Mouse (Mus musculus): ENCODE measurements around the gene Atp1a2. TPM values are rescaled to one million over a fixed set of nuclear protein-coding genes. Genes with fewer than 3 reads are reported as not detected.

Gene Atp1a2
- total and polyA plus RNA-seq, 3 experiments: 0.07 to 0.23 (median 0.13) TPM

DNA sequence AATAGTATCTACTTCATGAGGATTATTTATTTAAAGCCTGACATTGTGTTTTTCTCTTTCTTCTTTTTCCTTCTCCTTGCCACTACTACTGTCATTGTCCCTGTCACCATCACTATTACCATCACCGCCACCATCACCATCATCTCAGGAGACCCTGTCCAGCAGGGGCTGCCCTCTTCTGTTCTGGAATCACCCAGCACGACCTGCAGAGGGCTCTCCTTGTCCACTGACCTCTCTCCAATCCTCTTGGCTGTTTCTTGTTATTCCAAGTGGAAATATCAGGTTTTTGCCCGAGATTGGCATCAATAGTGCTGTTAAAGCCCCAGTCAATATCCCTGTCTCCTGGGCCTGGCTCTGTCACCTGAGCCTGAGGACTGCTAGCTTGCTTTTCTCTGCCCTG lies 35.6 kb upstream of the Atp1a2 start:
- Histone ChIP-seq H3K27ac (ENCODE audit: insufficient read depth, low read depth) (no peak overlapping the region), H3K79me2 (replicated peaks; ENCODE audit: control insufficient read depth, extremely low read depth, insufficient read depth, poor library complexity, severe bottlenecking) (no peaks in the 10 kb centered on the region), H3K9ac (ENCODE audit: insufficient read depth, low read depth) (no peak overlapping the region), H3K9me3 (replicated peaks; ENCODE audit: low read length) (no peaks in the 10 kb centered on the region), H3K4me3 (replicated peaks in 1 of 3; ENCODE audit: low read depth in 2 of 3, low read length in 2 of 3, poor library complexity in 1 of 3) (no peak overlapping the region), H3K36me3 (replicated peaks in 1 of 2; ENCODE audit: control insufficient read depth in 1 of 2, insufficient read depth in 1 of 2, low read length in 1 of 2) (no peaks in the 10 kb centered on the region), H3K4me1 (ENCODE audit: control insufficient read depth in 1 of 2, insufficient read depth in 2 of 2) (peaks cover 0 to 10% of the 10 kb centered on the region in 2 experiments; a peak in 3 of 4 replicates), H3K27me3 (replicated peaks) (peaks cover 57% of the 10 kb centered on the region), H3K4me2 (ENCODE audit: insufficient read depth, low read depth, poor library complexity, severe bottlenecking) (no peak overlapping the region)
- TF ChIP-seq RCOR1 (conservative IDR thresholded peaks at IDR 0.05; ENCODE audit: low read depth, low read length): no peak
- TF ChIP-seq SMC3 (IDR thresholded peaks at IDR 0.05; ENCODE audit: low read depth, low read length): peak; percentile 28; the same call in 1 of the 2 replicates
- peak; percentile 25 for TF ChIP-seq RAD21 (IDR thresholded peaks at IDR 0.05; ENCODE audit: low read depth, low read length)
- TF ChIP-seq EP300 (IDR thresholded peaks at IDR 0.05; ENCODE audit: low read length): no peak
- no peak for TF ChIP-seq MEF2A (IDR thresholded peaks at IDR 0.05; ENCODE audit: borderline replicate concordance, low read depth, low read length)
- peak in 1 of 2 experiments; percentile 58; a peak in 2 of 4 replicates for TF ChIP-seq CTCF (conservative IDR thresholded peaks at IDR 0.05 in 1 of 2, IDR thresholded peaks at IDR 0.05 in 1 of 2; ENCODE audit: low read depth in 2 of 2, low read length in 2 of 2)
- in situ Hi-C loops (cut with MboI; ENCODE audit: low pct_ligation_motif_present, low pct_unique_long_range_greater_than_20kb, low sequenced_read_pairs) (no loop called here), dilution Hi-C loops (cut with MboI; ENCODE audit: extremely low pct_ligation_motif_present, extremely low pct_unique_long_range_greater_than_20kb, low sequenced_read_pairs) (no loop called here)
- no peak for DNase-seq (ENCODE audit: extremely low read depth)

DNA sequence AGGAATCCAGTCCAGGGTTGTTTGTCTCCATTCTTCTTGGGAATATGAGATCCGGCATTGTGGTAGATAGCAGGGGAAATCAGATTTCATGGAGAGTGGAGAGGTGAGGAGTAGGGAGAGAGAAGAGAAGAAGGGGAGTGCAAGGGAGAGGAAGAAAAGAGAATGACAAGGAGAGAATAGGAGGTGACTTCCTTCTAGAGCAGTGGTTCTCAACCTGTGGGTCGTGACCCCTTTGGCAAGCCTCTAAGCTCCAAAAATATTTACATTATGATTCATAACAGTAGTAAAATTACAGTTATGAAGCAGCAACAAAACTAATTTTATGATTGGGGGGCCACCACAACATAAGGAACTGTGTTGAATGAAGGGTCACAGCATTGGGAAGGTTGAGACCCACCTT lies 35.1 kb upstream of the Atp1a2 start:
- Histone ChIP-seq H3K4me1 (ENCODE audit: control insufficient read depth in 1 of 2, insufficient read depth in 2 of 2) (peaks cover 0 to 10% of the 10 kb centered on the region in 2 experiments; a peak in 3 of 4 replicates), H3K4me2 (ENCODE audit: insufficient read depth, low read depth, poor library complexity, severe bottlenecking) (no peak overlapping the region), H3K9ac (ENCODE audit: insufficient read depth, low read depth) (no peak overlapping the region), H3K27ac (ENCODE audit: insufficient read depth, low read depth) (no peak overlapping the region), H3K9me3 (replicated peaks; ENCODE audit: low read length) (no peaks in the 10 kb centered on the region), H3K27me3 (replicated peaks) (peaks cover 54% of the 10 kb centered on the region), H3K79me2 (replicated peaks; ENCODE audit: control insufficient read depth, extremely low read depth, insufficient read depth, poor library complexity, severe bottlenecking) (no peaks in the 10 kb centered on the region), H3K4me3 (replicated peaks in 1 of 3; ENCODE audit: low read depth in 2 of 3, low read length in 2 of 3, poor library complexity in 1 of 3) (no peak overlapping the region), H3K36me3 (replicated peaks in 1 of 2; ENCODE audit: control insufficient read depth in 1 of 2, insufficient read depth in 1 of 2, low read length in 1 of 2) (no peaks in the 10 kb centered on the region)
- dilution Hi-C loops (cut with MboI; ENCODE audit: extremely low pct_ligation_motif_present, extremely low pct_unique_long_range_greater_than_20kb, low sequenced_read_pairs) (no loop called here), in situ Hi-C loops (cut with MboI; ENCODE audit: low pct_ligation_motif_present, low pct_unique_long_range_greater_than_20kb, low sequenced_read_pairs) (no loop called here)
- TF ChIP-seq ELF1 (IDR thresholded peaks at IDR 0.05; ENCODE audit: low read depth, low read length) (no peak), CHD2 (IDR thresholded peaks at IDR 0.05; ENCODE audit: low read length) (peak; percentile 56; the same call in 1 of the 2 replicates)
- DNase-seq (ENCODE audit: extremely low read depth): no peak

- no peak for DNase-seq (ENCODE audit: extremely low read depth)
Observed at GRCm38 (mm10) chr1:172331422-172331947, 33.6 kb upstream of the Atp1a2 start.

More at GRCm38 (mm10) chr1:172331422-172331947, 33.6 kb upstream of the Atp1a2 start:
- peaks cover 1% of the 10 kb centered on the region for H3K9me3 ChIP-seq (replicated peaks; ENCODE audit: low read length)
- in situ Hi-C loops (cut with MboI; ENCODE audit: low pct_ligation_motif_present, low pct_unique_long_range_greater_than_20kb, low sequenced_read_pairs) (no loop called here), dilution Hi-C loops (cut with MboI; ENCODE audit: extremely low pct_ligation_motif_present, extremely low pct_unique_long_range_greater_than_20kb, low sequenced_read_pairs) (no loop called here)
- peaks cover 50% of the 10 kb centered on the region for H3K27me3 ChIP-seq (replicated peaks)
- no peak overlapping the region for H3K27ac ChIP-seq (ENCODE audit: insufficient read depth, low read depth)
- no peaks in the 10 kb centered on the region for H3K36me3 ChIP-seq (replicated peaks in 1 of 2; ENCODE audit: control insufficient read depth in 1 of 2, insufficient read depth in 1 of 2, low read length in 1 of 2)
- no peak overlapping the region for H3K9ac ChIP-seq (ENCODE audit: insufficient read depth, low read depth)
- H3K79me2 ChIP-seq (replicated peaks; ENCODE audit: control insufficient read depth, extremely low read depth, insufficient read depth, poor library complexity, severe bottlenecking): no peaks in the 10 kb centered on the region
- peaks cover 0 to 10% of the 10 kb centered on the region in 2 experiments; a peak in 3 of 4 replicates for H3K4me1 ChIP-seq (ENCODE audit: control insufficient read depth in 1 of 2, insufficient read depth in 2 of 2)
- TF ChIP-seq USF2 (conservative IDR thresholded peaks at IDR 0.05; ENCODE audit: low read depth, low read length): no peak
- no peak for TF ChIP-seq CHD1 (IDR thresholded peaks at IDR 0.05; ENCODE audit: low read depth, low read length)
- no peak for TF ChIP-seq EP300 (IDR thresholded peaks at IDR 0.05; ENCODE audit: low read length)
- no peak for TF ChIP-seq SIN3A (IDR thresholded peaks at IDR 0.05; ENCODE audit: low read length)
- TF ChIP-seq BHLHE40 (IDR thresholded peaks at IDR 0.05; ENCODE audit: low read depth, low read length): no peak
- TF ChIP-seq CHD2 (IDR thresholded peaks at IDR 0.05; ENCODE audit: low read length): no peak
- no peak for TF ChIP-seq ZMIZ1 (IDR thresholded peaks at IDR 0.05; ENCODE audit: low read depth, low read length)
- TF ChIP-seq MAZ (IDR thresholded peaks at IDR 0.05; ENCODE audit: low read depth, low read length): no peak
- no peak for TF ChIP-seq RCOR1 (conservative IDR thresholded peaks at IDR 0.05; ENCODE audit: low read depth, low read length)
- TF ChIP-seq ZKSCAN1 (IDR thresholded peaks at IDR 0.05; ENCODE audit: borderline replicate concordance, low read depth, low read length): no peak
- TF ChIP-seq JUN (IDR thresholded peaks at IDR 0.05; ENCODE audit: insufficient read depth, low read depth, low read length): no peak
- no peak for TF ChIP-seq ELF1 (IDR thresholded peaks at IDR 0.05; ENCODE audit: low read depth, low read length)
- no peak for TF ChIP-seq GABPA (IDR thresholded peaks at IDR 0.05; ENCODE audit: insufficient replicate concordance, low read depth, low read length)
- no peak for TF ChIP-seq MXI1 (IDR thresholded peaks at IDR 0.05; ENCODE audit: low read depth, low read length)
- no peak for TF ChIP-seq TCF12 (IDR thresholded peaks at IDR 0.05; ENCODE audit: low read depth, low read length)
- no peak for TF ChIP-seq CTCF (conservative IDR thresholded peaks at IDR 0.05 in 1 of 2, IDR thresholded peaks at IDR 0.05 in 1 of 2; ENCODE audit: low read depth in 2 of 2, low read length in 2 of 2)
- no peak for TF ChIP-seq UBTF (IDR thresholded peaks at IDR 0.05; ENCODE audit: low read depth, low read length)
- TF ChIP-seq MEF2A (IDR thresholded peaks at IDR 0.05; ENCODE audit: borderline replicate concordance, low read depth, low read length): no peak
- no peak overlapping the region for H3K4me3 ChIP-seq (replicated peaks in 1 of 3; ENCODE audit: low read depth in 2 of 3, low read length in 2 of 3, poor library complexity in 1 of 3)
- H3K4me2 ChIP-seq (ENCODE audit: insufficient read depth, low read depth, poor library complexity, severe bottlenecking): peak overlapping the region; percentile 26

All from CH12.LX (cell line).